27 mouse cellular contexts compared by ENCODE assay signal in the genomic region with DNA sequence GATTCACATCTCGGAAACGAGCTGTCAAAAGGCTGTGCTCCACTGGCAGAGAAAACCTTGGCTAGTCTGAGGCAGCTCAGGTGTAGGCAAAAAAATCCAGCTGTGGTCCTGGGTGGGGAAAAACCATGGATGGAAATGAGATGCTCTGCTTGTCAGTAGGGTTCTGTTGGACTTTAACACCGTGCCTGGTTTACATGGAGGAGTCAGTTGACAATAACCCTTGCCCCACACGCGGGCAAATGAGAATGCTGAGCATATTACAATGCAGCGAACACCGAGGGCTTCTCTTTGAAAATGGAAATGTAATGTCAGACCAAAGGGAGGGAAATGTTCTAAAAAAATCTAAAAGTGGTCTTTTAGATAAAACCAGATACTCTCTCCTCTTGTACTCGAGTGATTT.
DNase-seq lines count a peak whose midpoint lies in the region; ATAC-seq lines count a peak whose summit lies in the region.
"Had no signal": no experiment of that assay in that cellular context is flagged by ENCODE, and none has a peak within 500 bp of the region (broad histone marks: within the 10 kb centered on the region; RNA-seq: fewer than 3 reads in every experiment).

No protein-coding gene starts in this region.

- H3K4me1 ChIP-seq in heart, embryonic 13.5 days: peaks cover 9% of the 10 kb centered on the region
- H3K4me1 ChIP-seq in kidney, embryonic 15.5 days: peaks cover 14% of the 10 kb centered on the region
- H3K4me1 ChIP-seq in forebrain, embryonic 16.5 days (replicated peaks; ENCODE audit: control insufficient read depth, insufficient read depth, low read length): no peaks in the 10 kb centered on the region
- H3K4me1 ChIP-seq: limb, embryonic 13.5 days; lung, embryonic 15.5 days had no signal

- no peak for DNase-seq in heart, postnatal 4 days
- DNase-seq in kidney, adult 9 months: peak; percentile 38
- peak; percentile 23 to 53 for DNase-seq in kidney, postnatal 25 days
- DNase-seq in spleen, postnatal 4 days (ENCODE audit: low spot score in 2 of 2): no peak
- DNase-seq: adrenal gland, adult 2 months; adrenal gland, postnatal 36 days; cerebellum, adult 18-20 months; cerebellum, postnatal 10 days; forebrain, postnatal 0 days; gastrocnemius, postnatal 10 days; heart, postnatal 36 days; right cerebral cortex, postnatal 25 days; spleen, adult 18-20 months; thymus, adult 2 months; thymus, postnatal 4 days had no signal

- H3K36me3 ChIP-seq in heart, embryonic 13.5 days: no peaks in the 10 kb centered on the region
- no peaks in the 10 kb centered on the region for H3K36me3 ChIP-seq in kidney, embryonic 15.5 days
- no peaks in the 10 kb centered on the region for H3K36me3 ChIP-seq in forebrain, embryonic 16.5 days (ENCODE audit: control insufficient read depth, insufficient read depth)
- H3K36me3 ChIP-seq: hindbrain, embryonic 13.5 days; limb, embryonic 13.5 days; lung, embryonic 15.5 days had no signal

- H3K4me3 ChIP-seq in heart, embryonic 13.5 days: no peak overlapping the region
- no peak overlapping the region for H3K4me3 ChIP-seq in kidney, embryonic 15.5 days (replicated peaks)
- H3K4me3 ChIP-seq in forebrain, embryonic 16.5 days (replicated peaks; ENCODE audit: low read length): no peak overlapping the region
- H3K4me3 ChIP-seq: erythroblast, embryonic 14.5 days; hindbrain, embryonic 13.5 days; limb, embryonic 13.5 days; lung, embryonic 15.5 days had no signal

- WGBS in heart, embryonic 13.5 days: 43% methylated on average over 8 of the region's 8 CpGs
- 47% methylated on average over 8 of the region's 8 CpGs for WGBS in kidney, embryonic 15.5 days
- 67% methylated on average over 8 of the region's 8 CpGs for WGBS in forebrain, embryonic 16.5 days

- ATAC-seq in heart, embryonic 13.5 days (ENCODE audit: extremely low read depth, insufficient number of reproducible peaks, low FRiP score, low TSS enrichment): no peak
- ATAC-seq in kidney, embryonic 15.5 days (replicated peaks; ENCODE audit: low FRiP score): no peak
- no peak for ATAC-seq in forebrain, embryonic 16.5 days
- ATAC-seq: activated CD4-positive, CD25-positive, alpha-beta regulatory T cell, adult 4 months; forebrain, postnatal 0 days; midbrain, embryonic 16.5 days had no signal

- no peaks in the 10 kb centered on the region for H3K27me3 ChIP-seq in heart, embryonic 13.5 days (replicated peaks)
- no peaks in the 10 kb centered on the region for H3K27me3 ChIP-seq in kidney, embryonic 15.5 days
- no peaks in the 10 kb centered on the region for H3K27me3 ChIP-seq in forebrain, embryonic 16.5 days (replicated peaks; ENCODE audit: control insufficient read depth, insufficient read depth, low read length)
- H3K27me3 ChIP-seq: hindbrain, embryonic 13.5 days; limb, embryonic 13.5 days; lung, embryonic 15.5 days had no signal

- H3K9me3 ChIP-seq in heart, embryonic 13.5 days: no peaks in the 10 kb centered on the region
- H3K9me3 ChIP-seq in kidney, embryonic 15.5 days (replicated peaks): no peaks in the 10 kb centered on the region
- no peaks in the 10 kb centered on the region for H3K9me3 ChIP-seq in forebrain, embryonic 16.5 days (ENCODE audit: control insufficient read depth, low read length)
- H3K9me3 ChIP-seq: hindbrain, embryonic 13.5 days; limb, embryonic 13.5 days; lung, embryonic 15.5 days had no signal

- H3K27ac ChIP-seq in heart, embryonic 13.5 days (replicated peaks): no peak overlapping the region
- no peak overlapping the region for H3K27ac ChIP-seq in kidney, embryonic 15.5 days
- no peak overlapping the region for H3K27ac ChIP-seq in forebrain, embryonic 16.5 days (ENCODE audit: low read length)
- H3K27ac ChIP-seq: hindbrain, embryonic 13.5 days; limb, embryonic 13.5 days; lung, embryonic 15.5 days; stomach, postnatal 0 days had no signal

- H3K4me2 ChIP-seq in heart, embryonic 13.5 days: peak overlapping the region; percentile 17; the same call in 1 of the 2 replicates
- no peak overlapping the region for H3K4me2 ChIP-seq in kidney, embryonic 15.5 days
- H3K4me2 ChIP-seq in forebrain, embryonic 16.5 days (ENCODE audit: low read length): no peak overlapping the region
- H3K4me2 ChIP-seq: hindbrain, embryonic 13.5 days; limb, embryonic 13.5 days; liver, embryonic 11.5 days; lung, embryonic 15.5 days; midbrain, embryonic 11.5 days had no signal

- no peak overlapping the region for H3K9ac ChIP-seq in heart, embryonic 13.5 days
- H3K9ac ChIP-seq in kidney, embryonic 15.5 days: no peak overlapping the region
- H3K9ac ChIP-seq in forebrain, embryonic 16.5 days (replicated peaks; ENCODE audit: low read depth, low read length): no peak overlapping the region
- H3K9ac ChIP-seq: forebrain, postnatal 0 days; hindbrain, embryonic 13.5 days; limb, embryonic 13.5 days; lung, embryonic 15.5 days had no signal

Comparison
In these comparisons a context has a peak if more than half of its experiments do, and no peak if none do; other contexts are left out.
1. DNase-seq: peak in kidney, adult 9 months (single experiment) and kidney, postnatal 25 days (2 of 2); none in heart, postnatal 4 days (single experiment) and spleen, postnatal 4 days (0 of 2).